Comparison of ENCODE assay signal across 7 mouse cellular contexts in genomic region chr4:150582966-150583776, GRCm38 (mm10).
DNase-seq lines count a peak whose midpoint lies in the region; ATAC-seq and TF ChIP-seq lines count a peak whose summit lies in the region.

No protein-coding gene starts in this region.

- peak overlapping the region; percentile 82 for H3K27ac ChIP-seq in cortical plate, adult 2 months (ENCODE audit: insufficient read depth, low read length)
- peak overlapping the region; percentile 81 for H3K27ac ChIP-seq in intestine, embryonic 15.5 days

- peak; percentile 41; the same call in 1 of the 2 replicates for TF ChIP-seq POLR2A in cortical plate, adult 2 months (IDR thresholded peaks at IDR 0.05; ENCODE audit: extremely low read depth, insufficient read depth, low read length)

- H3K27me3 ChIP-seq in intestine, embryonic 15.5 days (replicated peaks), result no peaks in the 10 kb centered on the region

- DNase-seq in adrenal gland, adult 2 months, result peak; percentile 91
- peak; percentile 27 to 61 for DNase-seq in gastrocnemius, postnatal 4 days (ENCODE audit: low spot score in 2 of 2)
- DNase-seq in left cerebral cortex, adult 9 months (ENCODE audit: low spot score in 2 of 2), result peak; percentile 66 to 81
- peak; percentile 83 to 92 for DNase-seq in lung, postnatal 4 days
- peak; percentile 53 to 72 for DNase-seq in right cerebral cortex, postnatal 36 days (ENCODE audit: low spot score in 2 of 2)

- no peak overlapping the region for H3K4me3 ChIP-seq in cortical plate, adult 2 months (ENCODE audit: insufficient read depth, low read length)
- H3K4me3 ChIP-seq in intestine, embryonic 15.5 days (replicated peaks), result no peak overlapping the region

- H3K36me3 ChIP-seq in intestine, embryonic 15.5 days, result no peaks in the 10 kb centered on the region

- peak overlapping the region; percentile 43 for H3K4me2 ChIP-seq in intestine, embryonic 15.5 days (replicated peaks)

- TF ChIP-seq CTCF in cortical plate, adult 2 months (IDR thresholded peaks at IDR 0.05; ENCODE audit: extremely low read depth, insufficient read depth, low read length), result no peak

- 8% methylated on average over 13 of the region's 13 CpGs for WGBS in intestine, embryonic 15.5 days

- peaks cover 34% of the 10 kb centered on the region for H3K4me1 ChIP-seq in cortical plate, adult 2 months (ENCODE audit: control insufficient read depth, insufficient read depth, low read length)
- peaks cover 62% of the 10 kb centered on the region for H3K4me1 ChIP-seq in intestine, embryonic 15.5 days (replicated peaks)

- peak; percentile 90 for ATAC-seq in intestine, embryonic 15.5 days

- H3K9ac ChIP-seq in intestine, embryonic 15.5 days, result no peak overlapping the region

- H3K9me3 ChIP-seq in intestine, embryonic 15.5 days, result no peaks in the 10 kb centered on the region
